Mouse (Mus musculus) lung, embryonic 16.5 days (tissue): ENCODE measurements around the gene Mylk4. TPM values are rescaled to one million over a fixed set of nuclear protein-coding genes. Genes with fewer than 3 reads are reported as not detected.

Experiments used
- ATAC-seq: fragments of 200-750 bp; cut with Nextera tagmentation; 2 replicates; pipeline ENCODE4 v1.8.0; 2017; ENCODE audit warnings: low read depth, mild to moderate bottlenecking, moderate library complexity
- H3K27ac ChIP-seq: fragments of 300-500 bp; sonication (generic); 2 replicates; pipeline ENCODE4 v1.5.1; 2014; ENCODE audit warnings: mild to moderate bottlenecking, control low read depth, low read length
- H3K27me3 ChIP-seq: fragments of 300-500 bp; sonication (generic); 2 replicates; pipeline ENCODE4 v1.6.1; 2014; ENCODE audit warnings: low read depth, low read length, mixed read lengths; ENCODE audit not compliant: control insufficient read depth, insufficient read depth
- H3K36me3 ChIP-seq: fragments of 300-500 bp; sonication (generic); 2 replicates; pipeline ENCODE4 v1.6.1; 2014; ENCODE audit warnings: low read length; ENCODE audit not compliant: control insufficient read depth, insufficient read depth
- H3K4me1 ChIP-seq: fragments of 300-500 bp; sonication (generic); replicated peaks from 2 replicates; pipeline ENCODE4 v1.6.1; 2014; ENCODE audit warnings: low read length, mixed read lengths; ENCODE audit not compliant: control insufficient read depth, insufficient read depth
- H3K4me2 ChIP-seq: fragments of 300-500 bp; sonication (generic); 2 replicates; pipeline ENCODE4 v1.6.1; 2014; ENCODE audit warnings: low read depth, low read length, control low read depth
- H3K4me3 ChIP-seq: fragments of 300-500 bp; sonication (generic); 2 replicates; pipeline ENCODE4 v1.5.1; 2014; ENCODE audit warnings: mild to moderate bottlenecking, low read length, control low read depth
- H3K9ac ChIP-seq: fragments of 300-500 bp; sonication (generic); 2 replicates; pipeline ENCODE4 v1.6.1; 2014; ENCODE audit warnings: low read length, control low read depth
- H3K9me3 ChIP-seq: fragments of 300-500 bp; sonication (generic); 2 replicates; pipeline ENCODE4 v1.6.1; 2016; ENCODE audit warnings: low read length; ENCODE audit not compliant: control insufficient read depth
- WGBS: fragments of 180-500 bp; shearing (Covaris S2); extraction: QIAGEN DNeasy Blood & Tissue Kit; methylation state at CpG from one replicate; pipeline ENCODE4 v1.1.7; 2014; 5-methylcytosine and 5-hydroxymethylcytosine counted together
- polyA plus RNA-seq: library from polyadenylated mRNA; unstranded; fragments of >200 nt; fragmentation: Nextera tagmentation; extraction: Ambion mirVana; gene quantifications from 2 replicates; pipeline ENCODE4 v1.2.1, GENCODE M21; 2015

The Mylk4 gene
- polyA plus RNA-seq, 1 experiment from 2014 or later = 0.26 TPM

DNA sequence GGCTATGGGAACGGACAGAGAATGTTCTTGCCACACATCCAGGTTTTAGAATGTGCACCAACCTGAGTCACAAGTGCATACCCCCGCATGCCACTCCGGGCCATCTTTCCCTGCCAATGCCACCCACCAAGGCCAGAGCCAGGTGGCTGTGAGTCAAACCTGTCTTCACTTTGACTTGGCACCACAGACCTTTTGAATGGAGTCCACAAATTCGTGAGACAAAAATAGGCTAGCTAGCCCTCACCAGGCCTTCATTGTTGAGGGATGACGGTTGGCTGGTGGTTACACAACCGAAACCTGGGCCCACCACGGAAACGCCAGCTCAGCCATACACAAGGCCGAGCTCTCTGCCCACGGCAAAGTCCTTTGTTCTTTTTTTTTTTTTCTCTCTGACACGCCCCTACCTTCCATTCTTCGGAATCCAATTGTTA lies 103.6 kb downstream of the Mylk4 start:
- no peaks in the 10 kb centered on the region for H3K4me1 ChIP-seq
- peaks cover 8% of the 10 kb centered on the region; the same call in 1 of the 2 replicates for H3K27me3 ChIP-seq
- no peak overlapping the region for H3K4me3 ChIP-seq
- no peak overlapping the region for H3K4me2 ChIP-seq
- no peak overlapping the region for H3K27ac ChIP-seq
- H3K9ac ChIP-seq = no peak overlapping the region
- 76% methylated on average over 12 of the region's 12 CpGs for WGBS
- ATAC-seq = no peak
- H3K36me3 ChIP-seq = no peaks in the 10 kb centered on the region
- H3K9me3 ChIP-seq = no peaks in the 10 kb centered on the region

DNA sequence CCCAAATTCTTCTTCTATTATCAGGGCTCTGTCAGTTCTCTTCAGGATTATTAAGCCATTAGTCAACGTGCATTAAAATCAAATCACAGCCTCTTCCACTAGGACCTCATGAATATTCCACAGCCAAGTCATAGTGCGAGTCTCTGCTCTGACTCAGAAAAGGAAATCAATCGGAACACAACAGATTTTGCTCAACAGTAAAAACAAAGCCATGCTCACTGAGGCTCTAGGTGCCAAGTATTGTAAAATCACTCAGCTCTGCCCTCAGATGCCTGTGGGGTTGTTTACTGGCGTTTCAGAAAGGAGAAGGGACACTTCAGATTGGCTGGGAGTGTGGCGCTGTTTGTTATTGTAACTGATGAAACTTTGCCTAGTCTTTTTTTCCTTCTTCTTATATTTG lies 104.8 kb downstream of the Mylk4 start:
- Histone ChIP-seq H3K4me3 (no peak overlapping the region), H3K27ac (no peak overlapping the region), H3K4me2 (no peak overlapping the region), H3K9me3 (no peaks in the 10 kb centered on the region), H3K4me1 (no peaks in the 10 kb centered on the region), H3K36me3 (no peaks in the 10 kb centered on the region), H3K27me3 (peaks cover 8% of the 10 kb centered on the region; the same call in 1 of the 2 replicates), H3K9ac (no peak overlapping the region)
- WGBS = 65% methylated on average over 5 of the region's 5 CpGs
- no peak for ATAC-seq

DNA sequence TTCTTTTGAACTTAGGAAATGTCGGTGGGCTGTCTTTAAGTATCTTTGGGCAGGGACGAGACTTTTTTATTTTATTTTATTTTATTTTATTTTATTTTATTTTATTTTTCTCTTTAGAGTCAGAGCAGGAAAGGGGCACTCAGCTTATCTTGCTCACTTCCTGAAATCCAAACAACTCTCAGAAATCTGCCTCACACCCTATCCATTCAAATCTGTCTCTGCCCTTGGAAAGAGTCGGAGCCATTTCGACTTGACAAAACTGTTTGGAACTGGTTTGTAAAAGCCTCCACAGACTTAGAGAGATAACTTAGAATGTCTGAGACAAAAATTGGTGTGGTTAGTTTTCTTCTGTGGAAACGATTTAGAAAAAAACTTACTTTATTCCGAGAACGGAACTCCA lies 113.0 kb downstream of the Mylk4 start:
- H3K4me1 ChIP-seq = peaks cover 8% of the 10 kb centered on the region
- no peak overlapping the region for H3K9ac ChIP-seq
- peak overlapping the region; percentile 41 for H3K4me2 ChIP-seq
- no peak overlapping the region for H3K4me3 ChIP-seq
- no peak overlapping the region for H3K27ac ChIP-seq
- ATAC-seq = 0 out of 2 replicates have a peak, but pooled peaks have one; percentile 31
- no peaks in the 10 kb centered on the region for H3K36me3 ChIP-seq
- H3K27me3 ChIP-seq = peaks cover 19% of the 10 kb centered on the region
- H3K9me3 ChIP-seq = no peaks in the 10 kb centered on the region
- 18% methylated on average over 7 of the region's 7 CpGs for WGBS

- H3K9ac ChIP-seq = no peak overlapping the region
- peaks cover 8% of the 10 kb centered on the region for H3K4me1 ChIP-seq
- peaks cover 22% of the 10 kb centered on the region for H3K27me3 ChIP-seq
- H3K27ac ChIP-seq = no peak overlapping the region
- no peak for ATAC-seq
- no peaks in the 10 kb centered on the region for H3K36me3 ChIP-seq
- no peaks in the 10 kb centered on the region for H3K9me3 ChIP-seq
- H3K4me2 ChIP-seq = no peak overlapping the region
- H3K4me3 ChIP-seq = no peak overlapping the region
- WGBS = 81% methylated on average over 3 of the region's 3 CpGs
Observed at GRCm38 (mm10) chr13:32668296-32668695, 115.5 kb downstream of the Mylk4 start.

GRCm38 (mm10) chr13:32667386-32667785 lies 116.4 kb downstream of the Mylk4 start:
- WGBS = 44% methylated on average over 4 of the region's 4 CpGs

DNA sequence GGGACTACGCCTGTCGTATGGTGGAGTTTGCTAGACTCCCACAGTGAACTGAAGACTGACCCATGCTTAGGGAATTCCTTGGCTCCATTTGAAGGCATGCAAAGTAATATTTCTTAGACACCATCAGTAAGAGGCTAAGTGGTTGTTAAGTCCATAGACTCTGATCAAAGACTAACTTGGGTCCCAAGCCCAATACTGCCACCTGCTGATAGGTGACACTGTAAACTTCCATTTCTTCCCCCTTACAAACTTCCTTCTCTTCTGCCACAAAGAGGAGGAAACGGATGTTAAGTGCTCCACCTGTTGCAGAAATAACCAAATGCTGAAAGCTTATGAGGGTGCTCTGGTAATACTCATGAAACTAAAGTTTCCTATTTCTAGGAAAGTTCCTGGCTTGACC lies 121.7 kb downstream of the Mylk4 start:
- Histone ChIP-seq H3K4me2 (no peak overlapping the region), H3K9me3 (no peaks in the 10 kb centered on the region), H3K27me3 (peaks cover 11% of the 10 kb centered on the region), H3K4me1 (no peaks in the 10 kb centered on the region), H3K4me3 (no peak overlapping the region), H3K27ac (no peak overlapping the region), H3K9ac (no peak overlapping the region), H3K36me3 (no peaks in the 10 kb centered on the region)
- ATAC-seq = no peak
- 62% methylated on average over 3 of the region's 3 CpGs for WGBS

More at GRCm38 (mm10) chr13:32667386-32667785, 116.4 kb downstream of the Mylk4 start:
- Histone ChIP-seq H3K27me3 (peaks cover 20% of the 10 kb centered on the region), H3K36me3 (no peaks in the 10 kb centered on the region), H3K4me1 (peaks cover 8% of the 10 kb centered on the region), H3K4me2 (no peak overlapping the region), H3K9ac (no peak overlapping the region), H3K27ac (no peak overlapping the region), H3K9me3 (no peaks in the 10 kb centered on the region), H3K4me3 (no peak overlapping the region)
- ATAC-seq = no peak

DNA sequence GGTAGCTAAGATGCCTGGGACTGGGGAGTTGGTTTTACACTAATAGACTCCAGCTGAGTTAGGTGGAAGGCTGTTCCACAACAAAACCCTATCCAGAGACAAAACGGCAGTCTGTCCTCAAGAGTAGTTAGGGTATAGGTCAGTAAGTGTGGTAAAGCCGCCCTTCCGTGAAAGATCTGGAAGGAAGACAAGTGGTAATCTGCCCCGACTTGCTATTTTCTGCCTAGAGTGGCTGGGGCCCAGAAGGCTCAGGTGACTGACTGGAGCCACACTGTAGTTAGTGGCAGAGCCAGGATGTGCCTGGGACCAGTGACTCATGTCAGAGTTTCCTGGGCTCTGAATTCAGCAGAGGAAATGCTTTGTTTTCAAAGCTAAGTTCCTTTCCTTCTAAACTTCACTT lies 123.5 kb downstream of the Mylk4 start:
- Histone ChIP-seq H3K27ac (no peak overlapping the region), H3K36me3 (no peaks in the 10 kb centered on the region), H3K9me3 (no peaks in the 10 kb centered on the region), H3K27me3 (peaks cover 3% of the 10 kb centered on the region; the same call in 1 of the 2 replicates), H3K9ac (no peak overlapping the region), H3K4me2 (no peak overlapping the region), H3K4me3 (no peak overlapping the region), H3K4me1 (no peaks in the 10 kb centered on the region)
- no peak for ATAC-seq
- WGBS = 54% methylated on average over 4 of the region's 4 CpGs

GRCm38 (mm10) chr13:32659271-32659670 lies 124.5 kb downstream of the Mylk4 start:
- H3K4me3 ChIP-seq = no peak overlapping the region
- H3K4me1 ChIP-seq = no peaks in the 10 kb centered on the region
- peaks cover 3% of the 10 kb centered on the region; the same call in 1 of the 2 replicates for H3K27me3 ChIP-seq
- WGBS = 90% methylated on average over 5 of the region's 5 CpGs
- no peak overlapping the region for H3K27ac ChIP-seq
- H3K9ac ChIP-seq = no peak overlapping the region
- H3K36me3 ChIP-seq = no peaks in the 10 kb centered on the region
- H3K9me3 ChIP-seq = no peaks in the 10 kb centered on the region
- no peak for ATAC-seq
- no peak overlapping the region for H3K4me2 ChIP-seq

DNA sequence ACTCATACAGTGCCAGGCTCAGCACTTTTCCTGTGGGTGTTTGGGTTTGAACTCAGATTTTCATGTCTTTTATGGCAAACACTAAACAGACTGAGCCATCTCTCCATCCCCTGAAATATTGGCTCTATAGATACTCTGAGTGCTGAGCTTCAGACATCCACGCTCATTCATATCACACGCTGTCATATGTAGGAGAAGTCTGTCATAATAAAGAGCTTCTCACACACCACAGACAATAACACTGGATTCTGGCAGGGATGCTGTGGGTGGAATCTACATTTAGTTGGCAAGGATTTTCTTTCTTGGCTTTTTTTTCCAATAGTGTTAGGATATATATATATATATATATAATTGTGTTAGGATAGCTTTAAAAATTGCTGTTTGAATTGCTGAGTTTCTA lies 126.2 kb downstream of the Mylk4 start:
- H3K27me3 ChIP-seq = no peaks in the 10 kb centered on the region
- ATAC-seq = no peak
- H3K9ac ChIP-seq = no peak overlapping the region
- no peaks in the 10 kb centered on the region for H3K4me1 ChIP-seq
- no peak overlapping the region for H3K4me2 ChIP-seq
- 63% methylated on average over 2 of the region's 2 CpGs for WGBS
- no peaks in the 10 kb centered on the region for H3K9me3 ChIP-seq
- H3K4me3 ChIP-seq = no peak overlapping the region
- H3K27ac ChIP-seq = no peak overlapping the region
- H3K36me3 ChIP-seq = no peaks in the 10 kb centered on the region
